In the genomic region with DNA sequence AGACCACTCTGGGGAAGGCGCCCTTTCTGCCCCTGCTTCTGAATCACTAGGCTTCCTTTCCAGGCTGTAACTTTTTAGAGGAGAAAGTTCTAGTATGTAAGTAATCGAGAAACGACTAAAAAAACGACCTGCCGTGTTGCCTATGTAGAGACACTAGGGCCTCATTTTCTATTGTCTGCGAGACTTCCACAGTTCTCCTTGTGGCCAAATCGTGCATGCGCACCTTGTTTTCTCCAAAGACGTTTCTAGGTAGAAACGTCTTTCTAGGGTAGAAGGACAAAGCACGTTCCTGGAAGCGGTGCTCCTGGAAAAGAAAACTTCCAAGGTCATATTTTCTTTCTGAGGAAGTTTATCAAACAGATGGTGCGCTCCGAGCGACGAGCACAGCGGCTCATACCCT, we compare ENCODE assay signal across 18 mouse cellular contexts.
DNase-seq lines count a peak whose midpoint lies in the region; ATAC-seq and TF ChIP-seq lines count a peak whose summit lies in the region.
"Had no signal": no experiment of that assay in that cellular context is flagged by ENCODE, and none has a peak within 500 bp of the region (broad histone marks: within the 10 kb centered on the region; RNA-seq: fewer than 3 reads in every experiment).

No protein-coding gene starts in this region.

- in situ Hi-C loops in ES-E14 (cut with MboI; ENCODE audit: low sequenced_read_pairs in 2 of 2, unreplicated experiment in 2 of 2) = no loop called here

- no peak overlapping the region for H3K4me3 ChIP-seq in hindbrain, postnatal 0 days (ENCODE audit: low read length)
- no peak overlapping the region for H3K4me3 ChIP-seq in hindbrain, embryonic 14.5 days (replicated peaks; ENCODE audit: low read length)
- no peak overlapping the region for H3K4me3 ChIP-seq in midbrain, embryonic 14.5 days (replicated peaks; ENCODE audit: low read depth, low read length)
- no peak overlapping the region for H3K4me3 ChIP-seq in midbrain, embryonic 16.5 days (ENCODE audit: low read depth, low read length)
- H3K4me3 ChIP-seq in ES-E14 (ENCODE audit: insufficient read depth in 1 of 2, low read depth in 1 of 2, low read length in 2 of 2, poor library complexity in 1 of 2, severe bottlenecking in 1 of 2) = no peak overlapping the region
- no peak overlapping the region for H3K4me3 ChIP-seq in embryonic facial prominence, embryonic 11.5 days (ENCODE audit: low read depth, low read length)
- H3K4me3 ChIP-seq: forebrain, embryonic 12.5 days; midbrain, embryonic 12.5 days had no signal

- H3K4me1 ChIP-seq in hindbrain, postnatal 0 days (ENCODE audit: insufficient read depth, low read length) = no peaks in the 10 kb centered on the region
- H3K4me1 ChIP-seq in hindbrain, embryonic 14.5 days (replicated peaks; ENCODE audit: control insufficient read depth, insufficient read depth, low read length) = no peaks in the 10 kb centered on the region
- H3K4me1 ChIP-seq in midbrain, embryonic 14.5 days (ENCODE audit: control insufficient read depth, insufficient read depth, low read length) = no peaks in the 10 kb centered on the region
- no peaks in the 10 kb centered on the region for H3K4me1 ChIP-seq in midbrain, embryonic 16.5 days (ENCODE audit: control insufficient read depth, insufficient read depth, low read length)
- no peaks in the 10 kb centered on the region for H3K4me1 ChIP-seq in ES-E14 (ENCODE audit: control insufficient read depth in 2 of 2, insufficient read depth in 2 of 2, low read length in 2 of 2, poor library complexity in 1 of 2)
- no peaks in the 10 kb centered on the region for H3K4me1 ChIP-seq in embryonic facial prominence, embryonic 11.5 days (ENCODE audit: control insufficient read depth, insufficient read depth, low read length)
- H3K4me1 ChIP-seq: forebrain, embryonic 12.5 days; midbrain, embryonic 12.5 days had no signal

- no peak for DNase-seq in hindbrain, postnatal 0 days (ENCODE audit: low spot score)
- DNase-seq in hindbrain, embryonic 14.5 days (ENCODE audit: low spot score) = no peak
- DNase-seq in midbrain, embryonic 14.5 days = peak; percentile 6
- DNase-seq in ES-E14 (ENCODE audit: low read depth, low spot score) = peak; percentile 26
- DNase-seq in embryonic facial prominence, embryonic 11.5 days (ENCODE audit: low spot score) = peak; percentile 25
- DNase-seq in kidney, postnatal 25 days = no peak
- no peak for DNase-seq in neural tube, embryonic 10.5 days (ENCODE audit: extremely low spot score, low spot score)
- DNase-seq: adrenal gland, adult 8-10 months; cerebellum, adult 18-20 months; gastrocnemius, postnatal 14 days; heart, postnatal 10 days; kidney, adult 8-10 months; left cerebral cortex, postnatal 4 days had no signal

- no peak for ATAC-seq in hindbrain, postnatal 0 days
- ATAC-seq in hindbrain, embryonic 14.5 days (ENCODE audit: low FRiP score) = no peak
- ATAC-seq in midbrain, embryonic 14.5 days (ENCODE audit: low FRiP score, low TSS enrichment) = no peak
- ATAC-seq in midbrain, embryonic 16.5 days = no peak
- ATAC-seq in embryonic facial prominence, embryonic 11.5 days (replicated peaks; ENCODE audit: insufficient number of reproducible peaks, low FRiP score, low TSS enrichment, low read depth) = no peak
- ATAC-seq: hindbrain, embryonic 16.5 days had no signal

- H3K27ac ChIP-seq in hindbrain, postnatal 0 days = no peak overlapping the region
- H3K27ac ChIP-seq in hindbrain, embryonic 14.5 days = no peak overlapping the region
- H3K27ac ChIP-seq in midbrain, embryonic 14.5 days (replicated peaks; ENCODE audit: low read depth, low read length) = no peak overlapping the region
- no peak overlapping the region for H3K27ac ChIP-seq in midbrain, embryonic 16.5 days (ENCODE audit: low read length)
- H3K27ac ChIP-seq in ES-E14 (ENCODE audit: insufficient read depth, low read depth, low read length, poor library complexity, severe bottlenecking) = no peak overlapping the region
- H3K27ac ChIP-seq in embryonic facial prominence, embryonic 11.5 days (replicated peaks; ENCODE audit: low read depth, low read length) = no peak overlapping the region
- H3K27ac ChIP-seq: forebrain, embryonic 12.5 days; midbrain, embryonic 12.5 days had no signal

- H3K4me2 ChIP-seq in hindbrain, postnatal 0 days (ENCODE audit: low read depth, low read length) = no peak overlapping the region
- H3K4me2 ChIP-seq in hindbrain, embryonic 14.5 days (replicated peaks) = no peak overlapping the region
- no peak overlapping the region for H3K4me2 ChIP-seq in midbrain, embryonic 14.5 days (ENCODE audit: low read length)
- no peak overlapping the region for H3K4me2 ChIP-seq in midbrain, embryonic 16.5 days (ENCODE audit: low read length)
- no peak overlapping the region for H3K4me2 ChIP-seq in embryonic facial prominence, embryonic 11.5 days (ENCODE audit: low read depth, low read length)
- H3K4me2 ChIP-seq: forebrain, embryonic 12.5 days; liver, embryonic 11.5 days; midbrain, embryonic 12.5 days had no signal

- no peaks in the 10 kb centered on the region for H3K9me3 ChIP-seq in hindbrain, postnatal 0 days (ENCODE audit: low read length)
- H3K9me3 ChIP-seq in hindbrain, embryonic 14.5 days (ENCODE audit: control insufficient read depth, low read length) = no peaks in the 10 kb centered on the region
- no peaks in the 10 kb centered on the region for H3K9me3 ChIP-seq in midbrain, embryonic 14.5 days (ENCODE audit: control insufficient read depth, low read length)
- H3K9me3 ChIP-seq in midbrain, embryonic 16.5 days (replicated peaks; ENCODE audit: control insufficient read depth, low read length, poor library complexity, severe bottlenecking) = no peaks in the 10 kb centered on the region
- H3K9me3 ChIP-seq in ES-E14 (ENCODE audit: control insufficient read depth, insufficient read depth, low read depth, low read length) = no peaks in the 10 kb centered on the region
- H3K9me3 ChIP-seq in embryonic facial prominence, embryonic 11.5 days (replicated peaks; ENCODE audit: control insufficient read depth, low read length) = no peaks in the 10 kb centered on the region
- H3K9me3 ChIP-seq: forebrain, embryonic 12.5 days; midbrain, embryonic 12.5 days had no signal

- 85% methylated on average over 17 of the region's 17 CpGs for WGBS in hindbrain, postnatal 0 days
- 86% methylated on average over 17 of the region's 17 CpGs for WGBS in hindbrain, embryonic 14.5 days
- WGBS in midbrain, embryonic 14.5 days = 83% methylated on average over 17 of the region's 17 CpGs
- WGBS in midbrain, embryonic 16.5 days = 85% methylated on average over 17 of the region's 17 CpGs
- whole genome bisulfite sequencing in embryonic facial prominence, embryonic 11.5 days = 83% methylated on average over 17 of the region's 17 CpGs

- no peak overlapping the region for H3K9ac ChIP-seq in hindbrain, postnatal 0 days (replicated peaks; ENCODE audit: low read length)
- H3K9ac ChIP-seq in hindbrain, embryonic 14.5 days = no peak overlapping the region
- no peak overlapping the region for H3K9ac ChIP-seq in midbrain, embryonic 14.5 days (replicated peaks; ENCODE audit: low read length)
- H3K9ac ChIP-seq in midbrain, embryonic 16.5 days (ENCODE audit: low read depth, low read length) = no peak overlapping the region
- H3K9ac ChIP-seq in ES-E14 (ENCODE audit: insufficient read depth, low read depth, low read length, poor library complexity, severe bottlenecking) = no peak overlapping the region
- H3K9ac ChIP-seq in embryonic facial prominence, embryonic 11.5 days (replicated peaks; ENCODE audit: low read length) = no peak overlapping the region
- H3K9ac ChIP-seq: forebrain, embryonic 12.5 days; midbrain, embryonic 12.5 days had no signal

- TF ChIP-seq CTCF in hindbrain, postnatal 0 days (IDR thresholded peaks at IDR 0.05; ENCODE audit: low read depth) = peak; percentile 45

- H3K27me3 ChIP-seq in hindbrain, postnatal 0 days (ENCODE audit: insufficient read depth, low read length) = no peaks in the 10 kb centered on the region
- no peaks in the 10 kb centered on the region for H3K27me3 ChIP-seq in hindbrain, embryonic 14.5 days (ENCODE audit: control insufficient read depth, insufficient read depth, low read length)
- H3K27me3 ChIP-seq in midbrain, embryonic 14.5 days (ENCODE audit: control insufficient read depth, insufficient read depth, low read length) = no peaks in the 10 kb centered on the region
- H3K27me3 ChIP-seq in midbrain, embryonic 16.5 days (ENCODE audit: control insufficient read depth, insufficient read depth, low read depth, low read length) = no peaks in the 10 kb centered on the region
- H3K27me3 ChIP-seq in embryonic facial prominence, embryonic 11.5 days (ENCODE audit: control insufficient read depth, insufficient read depth, low read length) = no peaks in the 10 kb centered on the region
- H3K27me3 ChIP-seq: forebrain, embryonic 12.5 days; midbrain, embryonic 12.5 days had no signal

- H3K36me3 ChIP-seq in hindbrain, postnatal 0 days (ENCODE audit: insufficient read depth, low read length) = no peaks in the 10 kb centered on the region
- H3K36me3 ChIP-seq in hindbrain, embryonic 14.5 days (replicated peaks; ENCODE audit: control insufficient read depth, insufficient read depth) = no peaks in the 10 kb centered on the region
- no peaks in the 10 kb centered on the region for H3K36me3 ChIP-seq in midbrain, embryonic 14.5 days (ENCODE audit: control insufficient read depth, insufficient read depth, low read length)
- no peaks in the 10 kb centered on the region for H3K36me3 ChIP-seq in midbrain, embryonic 16.5 days (ENCODE audit: control insufficient read depth, insufficient read depth, low read length)
- H3K36me3 ChIP-seq in ES-E14 (ENCODE audit: control insufficient read depth, insufficient read depth, low read length, poor library complexity, severe bottlenecking) = no peaks in the 10 kb centered on the region
- H3K36me3 ChIP-seq in embryonic facial prominence, embryonic 11.5 days (replicated peaks; ENCODE audit: control insufficient read depth, insufficient read depth, low read depth, low read length) = no peaks in the 10 kb centered on the region
- H3K36me3 ChIP-seq: forebrain, embryonic 12.5 days; midbrain, embryonic 12.5 days had no signal

TF ChIP-seq in ES-E14, 5 proteins besides CTCF, POLR2A, EP300 and RAD21:
- no peak for TF ChIP-seq MAFK (IDR thresholded peaks at IDR 0.05; ENCODE audit: insufficient read depth, low read depth, low read length)
- TF ChIP-seq CHD2 (IDR thresholded peaks at IDR 0.05; ENCODE audit: low read depth, low read length) = no peak
- TF ChIP-seq ZC3H11A (IDR thresholded peaks at IDR 0.05; ENCODE audit: borderline replicate concordance, low read depth, low read length) = no peak
- TF ChIP-seq ZNF384 (IDR thresholded peaks at IDR 0.05; ENCODE audit: low read depth, low read length) = no peak
- no peak for TF ChIP-seq HCFC1 (IDR thresholded peaks at IDR 0.05; ENCODE audit: borderline replicate concordance, insufficient read depth, low read length)

Comparison
In these comparisons a context has a peak if more than half of its experiments do, and no peak if none do; other contexts are left out.
1. DNase-seq: peak in midbrain, embryonic 14.5 days (single experiment), ES-E14 (single experiment) and embryonic facial prominence, embryonic 11.5 days (single experiment); none in hindbrain, postnatal 0 days (single experiment), hindbrain, embryonic 14.5 days (single experiment), kidney, postnatal 25 days (0 of 2) and neural tube, embryonic 10.5 days (single experiment).